Mouse (Mus musculus) megakaryocyte, embryonic 14.5 days (primary cell): ENCODE measurements around the gene Gm20662.

Experiments
- FLI1 ChIP-seq: IDR thresholded peaks from 2 replicates; pipeline ENCODE4 v1.6.1; 2012; ENCODE audit warnings: low read length, inconsistent platforms, mixed read lengths
- GATA1 ChIP-seq: IDR thresholded peaks from 3 replicates; pipeline ENCODE4 v1.6.1; 2012; ENCODE audit warnings: mixed read lengths, low read length, inconsistent platforms, borderline replicate concordance

GRCm38 (mm10) chr9:108071801-108072200, 75.7 kb downstream of the Gm20662 start:
- TF ChIP-seq GATA1 = no peak
- no peak for TF ChIP-seq FLI1
